Mouse (Mus musculus): Measurements from ENCODE around the gene Ccdc81.

GRCm38 (mm10) chr7:89835566-89835965 lies 67.9 kb downstream of the Ccdc81 start:
- TF ChIP-seq HCFC1 (IDR thresholded peaks at IDR 0.05; ENCODE audit: borderline replicate concordance, insufficient read depth, low read length) (no peak), CHD2 (IDR thresholded peaks at IDR 0.05; ENCODE audit: low read depth, low read length) (no peak)
